Mouse (Mus musculus): ENCODE data around the gene H2al1g.
"Not testable (repeated sequence)": the region's sequence is repeated elsewhere in the genome, so short reads cannot be mapped to it uniquely, and the experiment has no call there.

H2al1g gene

GRCm38 (mm10) chrX:11317956-11318355 lies at the start of gene H2al1g:
TSS of gene H2al1g (plus strand) at chrX:11318256.
- DNase-seq (ENCODE audit: extremely low spot score, low spot score) = not testable (repeated sequence)

GRCm38 (mm10) chrX:11269074-11269473 lies 49.0 kb upstream of the H2al1g start:
- DNase-seq (ENCODE audit: extremely low spot score, low spot score) = no peak

- no peak for DNase-seq (ENCODE audit: extremely low spot score, low spot score)
Measured at GRCm38 (mm10) chrX:11273190-11273589, 44.9 kb upstream of the H2al1g start.

- no peak for DNase-seq (ENCODE audit: extremely low spot score, low spot score)
Measured at GRCm38 (mm10) chrX:11277083-11277482, 41.0 kb upstream of the H2al1g start.

GRCm38 (mm10) chrX:11280741-11281140 lies 37.3 kb upstream of the H2al1g start:
- no peak for DNase-seq (ENCODE audit: extremely low spot score, low spot score)

GRCm38 (mm10) chrX:11288306-11288882 lies 29.7 kb upstream of the H2al1g start:
- no peak for DNase-seq (ENCODE audit: extremely low spot score, low spot score)

- DNase-seq (ENCODE audit: extremely low spot score, low spot score) = no peak
Measured at GRCm38 (mm10) chrX:11289244-11289643, 28.8 kb upstream of the H2al1g start.

GRCm38 (mm10) chrX:11298957-11299356 lies 19.1 kb upstream of the H2al1g start, which contains the start of gene H2al1a:
TSS of gene H2al1a (plus strand) at chrX:11299257.
- not testable (repeated sequence) for DNase-seq (ENCODE audit: extremely low spot score, low spot score)

GRCm38 (mm10) chrX:11302132-11302531 lies 15.9 kb upstream of the H2al1g start, which contains the start of gene H2al1b:
TSS of gene H2al1b (plus strand) at chrX:11302432.
- not testable (repeated sequence) for DNase-seq (ENCODE audit: extremely low spot score, low spot score)

GRCm38 (mm10) chrX:11305355-11305754 lies 12.7 kb upstream of the H2al1g start, which contains the start of gene H2al1c:
TSS of gene H2al1c (plus strand) at chrX:11305655.
- DNase-seq (ENCODE audit: extremely low spot score, low spot score) = not testable (repeated sequence)

GRCm38 (mm10) chrX:11308524-11308923 lies 9.5 kb upstream of the H2al1g start, which contains the start of gene H2al1d:
TSS of gene H2al1d (plus strand) at chrX:11308824.
- DNase-seq (ENCODE audit: extremely low spot score, low spot score) = not testable (repeated sequence)

- DNase-seq (ENCODE audit: extremely low spot score, low spot score) = not testable (repeated sequence)
Measured at GRCm38 (mm10) chrX:11311634-11312033, 6.4 kb upstream of the H2al1g start, which contains the start of gene H2al1e. TSS of gene H2al1e (plus strand) at chrX:11311934.

- DNase-seq (ENCODE audit: extremely low spot score, low spot score) = not testable (repeated sequence)
Measured at GRCm38 (mm10) chrX:11314858-11315257, 3.2 kb upstream of the H2al1g start, which contains the start of gene H2al1f. TSS of gene H2al1f (plus strand) at chrX:11315158.

GRCm38 (mm10) chrX:11321192-11321591 lies 3.1 kb downstream of the H2al1g start, which contains the start of gene H2al1h:
TSS of gene H2al1h (plus strand) at chrX:11321492.
- not testable (repeated sequence) for DNase-seq (ENCODE audit: extremely low spot score, low spot score)

- DNase-seq (ENCODE audit: extremely low spot score, low spot score) = not testable (repeated sequence)
Measured at GRCm38 (mm10) chrX:11324359-11324758, 6.3 kb downstream of the H2al1g start, which contains the start of gene H2al1i. TSS of gene H2al1i (plus strand) at chrX:11324659.

- not testable (repeated sequence) for DNase-seq (ENCODE audit: extremely low spot score, low spot score)
Measured at GRCm38 (mm10) chrX:11327522-11327921, 9.5 kb downstream of the H2al1g start, which contains the start of gene H2al1j. TSS of gene H2al1j (plus strand) at chrX:11327822.

- DNase-seq (ENCODE audit: extremely low spot score, low spot score) = no peak
Measured at GRCm38 (mm10) chrX:11345762-11346161, 27.7 kb downstream of the H2al1g start.

- DNase-seq (ENCODE audit: extremely low spot score, low spot score) = no peak
Measured at GRCm38 (mm10) chrX:11346756-11347155, 28.7 kb downstream of the H2al1g start.

- DNase-seq (ENCODE audit: extremely low spot score, low spot score) = no peak
Measured at GRCm38 (mm10) chrX:11360823-11361222, 42.8 kb downstream of the H2al1g start.

- no peak for DNase-seq (ENCODE audit: extremely low spot score, low spot score)
Measured at GRCm38 (mm10) chrX:11361261-11361660, 43.2 kb downstream of the H2al1g start.

- DNase-seq (ENCODE audit: extremely low spot score, low spot score) = no peak
Measured at GRCm38 (mm10) chrX:11363890-11364289, 45.8 kb downstream of the H2al1g start.

GRCm38 (mm10) chrX:11365151-11365550 lies 47.1 kb downstream of the H2al1g start:
- DNase-seq (ENCODE audit: extremely low spot score, low spot score) = no peak
